19 mouse cellular contexts compared by ENCODE assay signal in the genomic region with DNA sequence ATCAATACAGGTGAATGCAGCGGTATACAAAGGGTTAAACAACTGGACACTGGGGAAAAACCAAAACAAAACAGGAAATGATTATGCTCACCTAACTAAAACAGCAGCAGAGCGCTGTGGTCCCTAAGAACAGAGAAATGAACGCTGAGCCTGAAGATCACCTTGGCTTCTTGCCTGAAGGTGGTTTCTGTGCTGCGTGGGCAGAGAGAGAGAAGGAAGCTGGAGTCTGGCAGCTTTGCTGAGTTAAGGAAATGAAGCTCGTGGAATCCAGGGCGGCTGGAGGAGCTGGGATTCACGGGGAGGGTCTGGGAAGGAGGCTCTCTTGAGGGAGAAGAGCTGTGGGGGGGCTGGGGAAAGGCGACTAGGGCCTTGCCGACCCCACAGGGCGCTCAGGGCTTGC. TPM values are rescaled to one million over a fixed set of nuclear protein-coding genes. Genes with fewer than 3 reads are reported as not detected.
DNase-seq lines count a peak whose midpoint lies in the region; ATAC-seq and TF ChIP-seq lines count a peak whose summit lies in the region.
"Had no signal": no experiment of that assay in that cellular context is flagged by ENCODE, and none has a peak within 500 bp of the region (broad histone marks: within the 10 kb centered on the region; RNA-seq: fewer than 3 reads in every experiment).

No protein-coding gene starts in this region.

- no peaks in the 10 kb centered on the region for H3K9me3 ChIP-seq in MEL (replicated peaks; ENCODE audit: insufficient read depth, low read length)
- H3K9me3 ChIP-seq: embryonic facial prominence, embryonic 15.5 days; kidney, embryonic 15.5 days had no signal

- no peak overlapping the region for H3K27ac ChIP-seq in MEL (ENCODE audit: control insufficient read depth, low read depth, low read length)
- H3K27ac ChIP-seq: embryonic facial prominence, embryonic 15.5 days; heart, adult 2 months; kidney, embryonic 15.5 days; liver, embryonic 14.5 days; midbrain, embryonic 13.5 days had no signal

- no peak overlapping the region for H3K4me3 ChIP-seq in MEL (ENCODE audit: control insufficient read depth in 1 of 2, insufficient read depth in 1 of 2, low read depth in 2 of 2, low read length in 2 of 2)
- H3K4me3 ChIP-seq: embryonic facial prominence, embryonic 15.5 days; heart, adult 2 months; kidney, embryonic 15.5 days; midbrain, embryonic 13.5 days had no signal

- H3K27me3 ChIP-seq in MEL (ENCODE audit: control insufficient read depth in 1 of 2, insufficient read depth in 2 of 2, low read length in 2 of 2): peaks cover 1 to 2% of the 10 kb centered on the region in 2 experiments; a peak in 2 of 4 replicates
- H3K27me3 ChIP-seq: embryonic facial prominence, embryonic 15.5 days; kidney, embryonic 15.5 days; midbrain, embryonic 13.5 days had no signal

- intact Hi-C loops in heart, postnatal 36 days (cut with DNase I): no loop called here

- no peak for TF ChIP-seq POLR2A in MEL (IDR thresholded peaks at IDR 0.05; ENCODE audit: control insufficient read depth in 1 of 2, insufficient read depth in 1 of 2, low read depth in 1 of 2, low read length in 2 of 2, poor library complexity in 1 of 2)

- H3K4me1 ChIP-seq in MEL (ENCODE audit: control insufficient read depth in 1 of 2, insufficient read depth in 2 of 2, low read length in 2 of 2): peaks cover 0 to 7% of the 10 kb centered on the region in 2 experiments; a peak in 1 of 4 replicates
- H3K4me1 ChIP-seq: kidney, embryonic 15.5 days; midbrain, embryonic 13.5 days had no signal

- H3K36me3 ChIP-seq in MEL (ENCODE audit: control insufficient read depth in 1 of 2, insufficient read depth in 2 of 2, low read length in 2 of 2): no peaks in the 10 kb centered on the region
- H3K36me3 ChIP-seq: embryonic facial prominence, embryonic 15.5 days; kidney, embryonic 15.5 days; midbrain, embryonic 13.5 days had no signal

- ATAC-seq in hematopoietic stem cell, adult 5-6 weeks (replicated peaks in 1 of 2; ENCODE audit: insufficient read depth in 1 of 2, low FRiP score in 2 of 2, low TSS enrichment in 1 of 2, low read depth in 1 of 2, poor library complexity in 2 of 2, severe bottlenecking in 2 of 2): peak; percentile 43 to 56; a peak in 1 of 4 replicates
- ATAC-seq in megakaryocyte progenitor cell, adult 5-6 weeks (replicated peaks; ENCODE audit: poor library complexity): no peak
- ATAC-seq: hindbrain, embryonic 16.5 days; intestine, embryonic 16.5 days; midbrain, embryonic 13.5 days had no signal

- H3K9ac ChIP-seq in MEL (ENCODE audit: control insufficient read depth, low read depth, low read length, poor library complexity, severe bottlenecking): no peak overlapping the region
- H3K9ac ChIP-seq: embryonic facial prominence, embryonic 15.5 days; kidney, embryonic 15.5 days; liver, embryonic 14.5 days; midbrain, embryonic 13.5 days had no signal

- no peak for TF ChIP-seq EP300 in MEL (IDR thresholded peaks at IDR 0.05; ENCODE audit: low read depth in 1 of 2, low read length in 2 of 2)

- TF ChIP-seq CTCF in MEL (IDR thresholded peaks at IDR 0.05 in 2 of 3, conservative IDR thresholded peaks at IDR 0.05 in 1 of 3; ENCODE audit: control insufficient read depth in 1 of 3, insufficient read depth in 1 of 3, low read depth in 2 of 3, low read length in 3 of 3, poor library complexity in 1 of 3, severe bottlenecking in 1 of 3): no peak

- DNase-seq in heart, adult 11 months: peak; percentile 71
- DNase-seq in heart, postnatal 36 days: no peak
- DNase-seq in MEL (ENCODE audit: low read depth, low spot score): peak; percentile 54
- peak; percentile 74 for DNase-seq in right cerebral cortex, postnatal 10 days (ENCODE audit: low spot score in 2 of 2)
- DNase-seq in adrenal gland, adult 8-10 months: no peak
- DNase-seq: B cell, adult 2 months; cerebellum, adult 9-11 months; gastrocnemius, postnatal 14 days; heart, adult 2 months; heart, postnatal 4 days; thymus, postnatal 36 days had no signal

- TF ChIP-seq RAD21 in MEL (IDR thresholded peaks at IDR 0.05; ENCODE audit: low read depth, low read length): no peak

- no peaks in the 10 kb centered on the region for H3K79me2 ChIP-seq in MEL (ENCODE audit: control insufficient read depth, insufficient read depth, low read length, poor library complexity)

TF ChIP-seq in MEL, 35 proteins besides CTCF, POLR2A, EP300 and RAD21:
- TF ChIP-seq BHLHE40 (IDR thresholded peaks at IDR 0.05; ENCODE audit: borderline replicate concordance, low read depth, low read length) (no peak), NELFE (IDR thresholded peaks at IDR 0.05; ENCODE audit: low read depth, low read length) (no peak), MAFK (IDR thresholded peaks at IDR 0.05; ENCODE audit: borderline replicate concordance, low read depth, low read length) (no peak), MAZ (IDR thresholded peaks at IDR 0.05; ENCODE audit: low read depth, low read length) (no peak), ZNF384 (IDR thresholded peaks at IDR 0.05; ENCODE audit: low read depth, low read length) (no peak), TAL1 (IDR thresholded peaks at IDR 0.05; ENCODE audit: low read length) (no peak), CHD2 (IDR thresholded peaks at IDR 0.05; ENCODE audit: low read length) (no peak), SMC3 (IDR thresholded peaks at IDR 0.05; ENCODE audit: low read depth, low read length) (no peak), RCOR1 (IDR thresholded peaks at IDR 0.05; ENCODE audit: low read depth, low read length) (no peak), MXI1 (IDR thresholded peaks at IDR 0.05; ENCODE audit: low read depth, low read length) (no peak), SIN3A (IDR thresholded peaks at IDR 0.05; ENCODE audit: low read length) (no peak)

RNA-seq across cellular contexts. Expression of a gene that starts 8.2 kb away (rescaled TPM):
- under 1 TPM; 0.94 to 0.98 TPM for total RNA-seq in heart, postnatal 36 days (2021)
- total RNA-seq in MEL (2012; rRNA removed): not detected in 2 replicates
- not detected for polyA plus RNA-seq in MEL (2012; ENCODE audit: insufficient read depth in 1 of 2, insufficient read length in 2 of 2, low read depth in 1 of 2, low replicate concordance in 2 of 2, missing spikeins in 1 of 2)
- 0.06 and 1.4 TPM in 2 replicates for total RNA-seq in hematopoietic stem cell, adult 5-6 weeks (2017)
- total RNA-seq in megakaryocyte progenitor cell, adult 5-6 weeks (2015): 0.05 and 0.39 TPM in 2 replicates
- total RNA-seq in megakaryocyte progenitor cell, adult 5-6 weeks (2017): 0.14 and 0.17 TPM in 2 replicates
- 1 to 10 TPM; 2.2 to 4.2 (median 3.5) TPM for total RNA-seq in adrenal gland, adult 8-10 months (2022)

Comparison
In these comparisons a context has a peak if more than half of its experiments do, and no peak if none do; other contexts are left out.
1. DNase-seq: peak in heart, adult 11 months (single experiment), MEL (single experiment) and right cerebral cortex, postnatal 10 days (2 of 2); none in heart, postnatal 36 days (0 of 2) and adrenal gland, adult 8-10 months (single experiment).